Mouse (Mus musculus): Measurements from ENCODE around the gene Wdr66.
"Not testable (repeated sequence)": the region's sequence is repeated elsewhere in the genome, so short reads cannot be mapped to it uniquely, and the experiment has no call there.

Wdr66 gene

GRCm38 (mm10) chr5:123251834-123252233 lies at the start of gene Wdr66:
TSS of gene Wdr66 (plus strand) at chr5:123252102.
- peak; percentile 49; the same call in 1 of the 2 replicates for ATAC-seq (ENCODE audit: insufficient number of reproducible peaks, low FRiP score, low TSS enrichment)

GRCm38 (mm10) chr5:123202771-123203170 lies 49.1 kb upstream of the Wdr66 start:
- ATAC-seq (ENCODE audit: insufficient number of reproducible peaks, low FRiP score, low TSS enrichment): not testable (repeated sequence)

GRCm38 (mm10) chr5:123203591-123203990 lies 48.3 kb upstream of the Wdr66 start:
- not testable (repeated sequence) for ATAC-seq (ENCODE audit: insufficient number of reproducible peaks, low FRiP score, low TSS enrichment)

GRCm38 (mm10) chr5:123222346-123223050 lies 29.4 kb upstream of the Wdr66 start:
- not testable (repeated sequence) for ATAC-seq (ENCODE audit: insufficient number of reproducible peaks, low FRiP score, low TSS enrichment)

- ATAC-seq (ENCODE audit: insufficient number of reproducible peaks, low FRiP score, low TSS enrichment): no peak
Measured at GRCm38 (mm10) chr5:123223051-123223410, 28.9 kb upstream of the Wdr66 start.

- not testable (repeated sequence) for ATAC-seq (ENCODE audit: insufficient number of reproducible peaks, low FRiP score, low TSS enrichment)
Measured at GRCm38 (mm10) chr5:123223861-123224260, 28.0 kb upstream of the Wdr66 start.

- no peak for ATAC-seq (ENCODE audit: insufficient number of reproducible peaks, low FRiP score, low TSS enrichment)
Measured at GRCm38 (mm10) chr5:123226851-123227250, 25.1 kb upstream of the Wdr66 start.

- peak; percentile 72; the same call in 1 of the 2 replicates for ATAC-seq (ENCODE audit: insufficient number of reproducible peaks, low FRiP score, low TSS enrichment)
Measured at GRCm38 (mm10) chr5:123227762-123228523, 24.0 kb upstream of the Wdr66 start.

GRCm38 (mm10) chr5:123228524-123228922 lies 23.4 kb upstream of the Wdr66 start:
- ATAC-seq (ENCODE audit: insufficient number of reproducible peaks, low FRiP score, low TSS enrichment): no peak

GRCm38 (mm10) chr5:123229296-123229695 lies 22.6 kb upstream of the Wdr66 start:
- no peak for ATAC-seq (ENCODE audit: insufficient number of reproducible peaks, low FRiP score, low TSS enrichment)

- ATAC-seq (ENCODE audit: insufficient number of reproducible peaks, low FRiP score, low TSS enrichment): no peak
Measured at GRCm38 (mm10) chr5:123232180-123232579, 19.7 kb upstream of the Wdr66 start.

GRCm38 (mm10) chr5:123235731-123236130 lies 16.2 kb upstream of the Wdr66 start:
- ATAC-seq (ENCODE audit: insufficient number of reproducible peaks, low FRiP score, low TSS enrichment): no peak

- ATAC-seq (ENCODE audit: insufficient number of reproducible peaks, low FRiP score, low TSS enrichment): no peak
Measured at GRCm38 (mm10) chr5:123236426-123236825, 15.5 kb upstream of the Wdr66 start.

GRCm38 (mm10) chr5:123239501-123239900 lies 12.4 kb upstream of the Wdr66 start:
- ATAC-seq (ENCODE audit: insufficient number of reproducible peaks, low FRiP score, low TSS enrichment): no peak

GRCm38 (mm10) chr5:123245518-123245917 lies 6.4 kb upstream of the Wdr66 start:
- ATAC-seq (ENCODE audit: insufficient number of reproducible peaks, low FRiP score, low TSS enrichment): peak; percentile 31; the same call in 1 of the 2 replicates

- no peak for ATAC-seq (ENCODE audit: insufficient number of reproducible peaks, low FRiP score, low TSS enrichment)
Measured at GRCm38 (mm10) chr5:123251390-123251789, 512 bp upstream of the Wdr66 start.

GRCm38 (mm10) chr5:123256841-123257755 lies 5.2 kb downstream of the Wdr66 start:
- ATAC-seq (ENCODE audit: insufficient number of reproducible peaks, low FRiP score, low TSS enrichment): no peak; the same call in 1 of the 2 replicates

- no peak; the same call in 1 of the 2 replicates for ATAC-seq (ENCODE audit: insufficient number of reproducible peaks, low FRiP score, low TSS enrichment)
Measured at GRCm38 (mm10) chr5:123258990-123259389, 7.1 kb downstream of the Wdr66 start.

- ATAC-seq (ENCODE audit: insufficient number of reproducible peaks, low FRiP score, low TSS enrichment): no peak
Measured at GRCm38 (mm10) chr5:123260698-123261097, 8.8 kb downstream of the Wdr66 start.

GRCm38 (mm10) chr5:123266909-123267308 lies 15.0 kb downstream of the Wdr66 start:
- ATAC-seq (ENCODE audit: insufficient number of reproducible peaks, low FRiP score, low TSS enrichment): no peak
